Mouse (Mus musculus) hindbrain, embryonic 10.5 days (tissue): ENCODE results near the gene Brsk1. TPM values are rescaled to one million over a fixed set of nuclear protein-coding genes. Genes with fewer than 3 reads are reported as not detected.

Source experiments
- DNase-seq: peaks from one replicate; pipeline ENCODE4 v3.0.0-alpha.2; 2017; ENCODE audit warnings: low spot score
- H3K27ac ChIP-seq: fragments of 300-500 bp; sonication (generic); 2 replicates; pipeline ENCODE4 v1.5.1; 2016; ENCODE audit warnings: mild to moderate bottlenecking, moderate library complexity
- H3K27me3 ChIP-seq: fragments of 300-500 bp; sonication (generic); 2 replicates; pipeline ENCODE4 v1.6.1; 2016; ENCODE audit warnings: mild to moderate bottlenecking; ENCODE audit not compliant: poor library complexity, insufficient read depth, severe bottlenecking
- H3K36me3 ChIP-seq: fragments of 300-500 bp; sonication (generic); 2 replicates; pipeline ENCODE4 v1.6.1; 2016; ENCODE audit warnings: mild to moderate bottlenecking, moderate library complexity
- H3K4me1 ChIP-seq: fragments of 300-500 bp; sonication (generic); replicated peaks from 2 replicates; pipeline ENCODE4 v1.6.1; 2016; ENCODE audit warnings: mild to moderate bottlenecking
- H3K4me3 ChIP-seq: fragments of 300-500 bp; sonication (generic); 2 replicates; pipeline ENCODE4 v1.5.1; 2016; ENCODE audit warnings: mild to moderate bottlenecking, moderate library complexity
- H3K9me3 ChIP-seq: fragments of 300-500 bp; sonication (generic); 2 replicates; pipeline ENCODE4 v1.6.1; 2016; ENCODE audit warnings: mild to moderate bottlenecking, moderate library complexity
- WGBS: fragments of 180-500 bp; shearing (Covaris S2); methylation state at CpG from one replicate; pipeline ENCODE4 v1.1.7; 2016; 5-methylcytosine and 5-hydroxymethylcytosine counted together
- polyA plus RNA-seq: library from polyadenylated mRNA; unstranded; fragments of >200 nt; fragmentation: Nextera tagmentation; extraction: Ambion mirVana; gene quantifications from 2 replicates; pipeline ENCODE4 v1.2.1, GENCODE M21; 2016

The Brsk1 gene
- polyA plus RNA-seq, 1 experiment from 2014 or later: 2.8 TPM

GRCm38 (mm10) chr7:4744886-4745285 is 54.5 kb downstream of the Brsk1 start:
- H3K4me3 ChIP-seq: no peak overlapping the region
- no peaks in the 10 kb centered on the region for H3K9me3 ChIP-seq
- DNase-seq: no peak
- peaks cover 53% of the 10 kb centered on the region for H3K36me3 ChIP-seq
- H3K27ac ChIP-seq: no peak overlapping the region
- peaks cover 46% of the 10 kb centered on the region for H3K4me1 ChIP-seq
- H3K27me3 ChIP-seq: no peaks in the 10 kb centered on the region
- 90% methylated on average over 6 of the region's 6 CpGs for WGBS

GRCm38 (mm10) chr7:4746326-4746980 is 56.0 kb downstream of the Brsk1 start:
- Histone ChIP-seq H3K9me3 (no peaks in the 10 kb centered on the region), H3K4me3 (no peak overlapping the region), H3K27me3 (0 out of 2 replicates have a peak, but pooled peaks cover 3% of the 10 kb centered on the region), H3K36me3 (peaks cover 53% of the 10 kb centered on the region), H3K4me1 (peaks cover 39% of the 10 kb centered on the region), H3K27ac (0 out of 2 replicates have a peak overlapping the region, but pooled peaks have one; percentile 23)
- no peak for DNase-seq
- 79% methylated on average over 22 of the region's 22 CpGs for WGBS

- peaks cover 39% of the 10 kb centered on the region for H3K4me1 ChIP-seq
- WGBS: 73% methylated on average over 9 of the region's 9 CpGs
- peaks cover 48% of the 10 kb centered on the region for H3K36me3 ChIP-seq
- H3K27ac ChIP-seq: no peak overlapping the region
- no peak overlapping the region for H3K4me3 ChIP-seq
- 0 out of 2 replicates have a peak, but pooled peaks cover 3% of the 10 kb centered on the region for H3K27me3 ChIP-seq
- no peak for DNase-seq
- no peaks in the 10 kb centered on the region for H3K9me3 ChIP-seq
Measured at GRCm38 (mm10) chr7:4747156-4747899, 56.9 kb downstream of the Brsk1 start.

GRCm38 (mm10) chr7:4748321-4748720 is 57.9 kb downstream of the Brsk1 start:
- no peak for DNase-seq
- no peak overlapping the region for H3K27ac ChIP-seq
- H3K9me3 ChIP-seq: no peaks in the 10 kb centered on the region
- peaks cover 39% of the 10 kb centered on the region for H3K4me1 ChIP-seq
- WGBS: 80% methylated on average over 4 of the region's 4 CpGs
- H3K4me3 ChIP-seq: no peak overlapping the region
- H3K36me3 ChIP-seq: peaks cover 38% of the 10 kb centered on the region
- H3K27me3 ChIP-seq: 0 out of 2 replicates have a peak, but pooled peaks cover 3% of the 10 kb centered on the region

- Histone ChIP-seq H3K9me3 (no peaks in the 10 kb centered on the region), H3K36me3 (peaks cover 30% of the 10 kb centered on the region), H3K4me1 (peaks cover 38% of the 10 kb centered on the region), H3K27ac (no peak overlapping the region), H3K4me3 (no peak overlapping the region), H3K27me3 (peaks cover 10% of the 10 kb centered on the region)
- no peak for DNase-seq
- WGBS: 94% methylated on average over 2 of the region's 2 CpGs
Measured at GRCm38 (mm10) chr7:4749169-4749568, 58.8 kb downstream of the Brsk1 start.

GRCm38 (mm10) chr7:4751971-4752820 is 61.8 kb downstream of the Brsk1 start:
- Histone ChIP-seq H3K4me1 (peaks cover 22% of the 10 kb centered on the region), H3K36me3 (no peaks in the 10 kb centered on the region), H3K27me3 (peaks cover 13% of the 10 kb centered on the region), H3K27ac (peak overlapping the region; percentile 76), H3K9me3 (no peaks in the 10 kb centered on the region), H3K4me3 (peak overlapping the region; percentile 47)
- WGBS: 2% methylated on average over 30 of the region's 30 CpGs
- peak; percentile 69 for DNase-seq

GRCm38 (mm10) chr7:4752821-4753570 is 62.6 kb downstream of the Brsk1 start, which contains the start of gene Cox6b2:
TSS of gene Cox6b2 (minus strand) at chr7:4753094.
- Histone ChIP-seq H3K4me3 (peak within 1 kb of the TSS; percentile 47), H3K27ac (peak within 1 kb of the TSS; percentile 76), H3K9me3 (peaks cover 2% of the 10 kb centered on the region; the same call in 1 of the 2 replicates), H3K36me3 (no peaks in the 10 kb centered on the region), H3K27me3 (peaks cover 14% of the 10 kb centered on the region), H3K4me1 (peaks cover 22% of the 10 kb centered on the region)
- 5% methylated on average over 24 of the region's 24 CpGs for WGBS
- DNase-seq: peak; percentile 89

- Histone ChIP-seq H3K4me1 (peaks cover under 1% of the 10 kb centered on the region; the same call in 1 of the 2 replicates), H3K36me3 (no peaks in the 10 kb centered on the region), H3K27me3 (peaks cover 4% of the 10 kb centered on the region; the same call in 1 of the 2 replicates), H3K27ac (no peak overlapping the region), H3K4me3 (no peak overlapping the region), H3K9me3 (peaks cover 2% of the 10 kb centered on the region; the same call in 1 of the 2 replicates)
- DNase-seq: no peak
- WGBS: 58% methylated on average over 1 of the region's 1 CpGs
Measured at GRCm38 (mm10) chr7:4759670-4760069, 69.3 kb downstream of the Brsk1 start.

GRCm38 (mm10) chr7:4764946-4765710 is 74.7 kb downstream of the Brsk1 start:
- Histone ChIP-seq H3K4me1 (peaks cover 10% of the 10 kb centered on the region), H3K9me3 (no peaks in the 10 kb centered on the region), H3K27me3 (no peaks in the 10 kb centered on the region), H3K4me3 (no peak overlapping the region), H3K36me3 (no peaks in the 10 kb centered on the region), H3K27ac (no peak overlapping the region)
- WGBS: 20% methylated on average over 4 of the region's 4 CpGs
- DNase-seq: no peak
